Mouse (Mus musculus) yolk sac, embryonic 10.5 days (tissue): ENCODE results near the gene Gimap8.

Experiments
- DNase-seq: peaks from one replicate; pipeline ENCODE4 v3.0.0-alpha.2; 2017; ENCODE audit warnings: low spot score

The Gimap8 gene

GRCm38 (mm10) chr6:48704146-48704545, 57.1 kb downstream of the Gimap8 start:
- no peak for DNase-seq

GRCm38 (mm10) chr6:48706130-48706529, 59.1 kb downstream of the Gimap8 start:
- DNase-seq, result no peak
